Mouse (Mus musculus) bone marrow, adult 2 months (tissue): Measurements from ENCODE around the gene Prrxl1. TPM values are rescaled to one million over a fixed set of nuclear protein-coding genes. Genes with fewer than 3 reads are reported as not detected.

ENCODE experiments used
- H3K27ac ChIP-seq: fragments of 200-500 bp; 2 replicates; pipeline ENCODE4 v1.5.1; 2012; ENCODE audit warnings: low read depth, mild to moderate bottlenecking, control low read depth, inconsistent platforms, low read length; ENCODE audit not compliant: control insufficient read depth, poor library complexity, insufficient read depth
- H3K4me1 ChIP-seq: fragments of 200-500 bp; 2 replicates; pipeline ENCODE4 v1.6.1; 2011; ENCODE audit warnings: low read length; ENCODE audit not compliant: control insufficient read depth, insufficient read depth
- H3K4me3 ChIP-seq: fragments of 200-500 bp; replicated peaks from 2 replicates; pipeline ENCODE3; 2011; ENCODE audit warnings: mild to moderate bottlenecking, low read depth, low read length, control low read depth; ENCODE audit not compliant: control insufficient read depth
- CTCF ChIP-seq: fragments of 200-500 bp; IDR thresholded peaks from 2 replicates; pipeline ENCODE4 v1.5.1; 2011; ENCODE audit warnings: low read length, control low read depth; ENCODE audit not compliant: control insufficient read depth, insufficient read depth
- POLR2A ChIP-seq: fragments of 200-500 bp; IDR thresholded peaks from 2 replicates; pipeline ENCODE4 v1.6.1; 2011; ENCODE audit warnings: low read depth, mild to moderate bottlenecking, control low read depth, low read length, borderline replicate concordance; ENCODE audit not compliant: control insufficient read depth
- WGBS: fragments of 180-500 bp; shearing (Covaris S2); methylation state at CpG from one replicate; pipeline ENCODE4 v1.1.7; 2018; 5-methylcytosine and 5-hydroxymethylcytosine counted together
- polyA plus RNA-seq: library from polyadenylated mRNA; stranded (reverse); fragments of >200 nt; gene quantifications from 2 replicates; pipeline ENCODE4 v1.2.4, GENCODE M21; 2011; ENCODE audit warnings: low replicate concordance; ENCODE audit not compliant: missing spikeins, insufficient read depth, insufficient read length

The Prrxl1 gene
- polyA plus RNA-seq, 1 experiment: 1.2 TPM

- TF ChIP-seq CTCF: no peak
- no peak for TF ChIP-seq POLR2A
- 62% methylated on average over 9 of the region's 9 CpGs for WGBS
- Histone ChIP-seq H3K4me3 (no peak overlapping the region), H3K27ac (no peak overlapping the region), H3K4me1 (no peaks in the 10 kb centered on the region)
Observed at GRCm38 (mm10) chr14:32583696-32584095, 15.5 kb upstream of the Prrxl1 start.

- 14% methylated on average over 10 of the region's 10 CpGs for WGBS
- Histone ChIP-seq H3K4me1 (no peaks in the 10 kb centered on the region), H3K27ac (no peak overlapping the region), H3K4me3 (no peak overlapping the region)
- TF ChIP-seq POLR2A (no peak), CTCF (peak; percentile 73)
Observed at GRCm38 (mm10) chr14:32587013-32587784, 12.0 kb upstream of the Prrxl1 start.

GRCm38 (mm10) chr14:32590377-32590776 lies 8.8 kb upstream of the Prrxl1 start:
- H3K27ac ChIP-seq: no peak overlapping the region
- TF ChIP-seq CTCF: no peak
- H3K4me1 ChIP-seq: no peaks in the 10 kb centered on the region
- WGBS: 58% methylated on average over 3 of the region's 3 CpGs
- H3K4me3 ChIP-seq: no peak overlapping the region

GRCm38 (mm10) chr14:32597232-32598231 lies 1.7 kb upstream of the Prrxl1 start:
- WGBS: 4% methylated on average over 78 of the region's 78 CpGs
- no peaks in the 10 kb centered on the region for H3K4me1 ChIP-seq
- no peak overlapping the region for H3K4me3 ChIP-seq
- TF ChIP-seq CTCF (no peak), POLR2A (no peak)
- no peak overlapping the region for H3K27ac ChIP-seq

GRCm38 (mm10) chr14:32598437-32599219 lies 579 bp upstream of the Prrxl1 start:
- Histone ChIP-seq H3K4me1 (no peaks in the 10 kb centered on the region), H3K4me3 (no peak overlapping the region), H3K27ac (no peak overlapping the region)
- TF ChIP-seq CTCF: no peak
- TF ChIP-seq POLR2A: no peak
- WGBS: 15% methylated on average over 23 of the region's 23 CpGs

GRCm38 (mm10) chr14:32600110-32600509 lies 903 bp downstream of the Prrxl1 start:
- 10% methylated on average over 16 of the region's 16 CpGs for WGBS

GRCm38 (mm10) chr14:32605508-32605907 lies 6.3 kb downstream of the Prrxl1 start:
- TF ChIP-seq CTCF: no peak
- no peak for TF ChIP-seq POLR2A
- Histone ChIP-seq H3K4me1 (no peaks in the 10 kb centered on the region), H3K4me3 (no peak overlapping the region), H3K27ac (no peak overlapping the region)
- 61% methylated on average over 15 of the region's 15 CpGs for WGBS

More at GRCm38 (mm10) chr14:32600110-32600509, 903 bp downstream of the Prrxl1 start:
- Histone ChIP-seq H3K27ac (no peak overlapping the region; the same call in 1 of the 2 replicates), H3K4me3 (no peak overlapping the region), H3K4me1 (no peaks in the 10 kb centered on the region)
- no peak for TF ChIP-seq CTCF
- TF ChIP-seq POLR2A: no peak
